Mouse (Mus musculus) embryo, embryonic 10 days (tissue): ENCODE measurements around the gene Ptgds.

Source experiments
- DNase-seq: peaks from one replicate; pipeline ENCODE4 v3.0.0-alpha.2; 2015; ENCODE audit warnings: low spot score

Gene Ptgds

GRCm38 (mm10) chr2:25469969-25470368 lies at the start of gene Ptgds:
Ptgds (minus strand) TSS chr2:25470046.
- DNase-seq: no peak

- DNase-seq: no peak
Measured at GRCm38 (mm10) chr2:25509912-25510311, 40.1 kb upstream of the Ptgds start.

GRCm38 (mm10) chr2:25506964-25507363 lies 37.1 kb upstream of the Ptgds start:
- peak; percentile 41 for DNase-seq

- no peak for DNase-seq
Measured at GRCm38 (mm10) chr2:25505860-25506259, 36.0 kb upstream of the Ptgds start.

GRCm38 (mm10) chr2:25505000-25505399 lies 35.2 kb upstream of the Ptgds start:
- no peak for DNase-seq

GRCm38 (mm10) chr2:25504538-25504937 lies 34.7 kb upstream of the Ptgds start:
- no peak for DNase-seq

GRCm38 (mm10) chr2:25502726-25503125 lies 32.9 kb upstream of the Ptgds start:
- no peak for DNase-seq

GRCm38 (mm10) chr2:25501593-25502486 lies 32.0 kb upstream of the Ptgds start, which contains the start of gene C8g:
C8g (minus strand) TSS chr2:25501719.
- no peak for DNase-seq

GRCm38 (mm10) chr2:25500576-25501405 lies 30.9 kb upstream of the Ptgds start, which contains the start of gene Fbxw5:
Fbxw5 (plus strand) TSS chr2:25500750.
- DNase-seq: peak; percentile 94

GRCm38 (mm10) chr2:25500071-25500575 lies 30.3 kb upstream of the Ptgds start:
- no peak for DNase-seq

GRCm38 (mm10) chr2:25498622-25499478 lies 29.0 kb upstream of the Ptgds start:
- DNase-seq: no peak

- no peak for DNase-seq
Measured at GRCm38 (mm10) chr2:25497846-25498575, 28.2 kb upstream of the Ptgds start.

- DNase-seq: peak; percentile 65
Measured at GRCm38 (mm10) chr2:25496462-25496861, 26.6 kb upstream of the Ptgds start.

GRCm38 (mm10) chr2:25493476-25493961 lies 23.7 kb upstream of the Ptgds start, which contains the start of gene Lcn12:
Lcn12 (minus strand) TSS chr2:25493911.
- no peak for DNase-seq

GRCm38 (mm10) chr2:25492988-25493387 lies 23.1 kb upstream of the Ptgds start:
- DNase-seq: no peak

GRCm38 (mm10) chr2:25488671-25489068 lies 18.8 kb upstream of the Ptgds start:
- DNase-seq: no peak

GRCm38 (mm10) chr2:25487965-25488670 lies 18.3 kb upstream of the Ptgds start:
- no peak for DNase-seq

- no peak for DNase-seq
Measured at GRCm38 (mm10) chr2:25484901-25485647, 15.2 kb upstream of the Ptgds start.

- peak; percentile 46 for DNase-seq
Measured at GRCm38 (mm10) chr2:25482969-25483368, 13.1 kb upstream of the Ptgds start.
